Mouse (Mus musculus) MEL (cell line): ENCODE measurements around the gene Pikfyve.
"Not testable (repeated sequence)": the region's sequence is repeated elsewhere in the genome, so short reads cannot be mapped to it uniquely, and the experiment has no call there.

Experiments
- BHLHE40 ChIP-seq: IDR thresholded peaks from 2 replicates; pipeline ENCODE4 v1.6.1; 2012; ENCODE audit warnings: low read depth, mild to moderate bottlenecking, inconsistent platforms, low read length, improper control_type of control experiment, borderline replicate concordance
- CTCF ChIP-seq, 3 experiments: IDR thresholded peaks in 2 of 3; conservative IDR thresholded peaks in 1 of 3; 2 replicates each; pipeline ENCODE4 v1.5.1; 2011 to 2012; ENCODE audit warnings: low read length in 3 of 3, low read depth in 2 of 3, mild to moderate bottlenecking in 2 of 3, improper control_type of control experiment in 1 of 3, inconsistent platforms in 1 of 3, mixed read lengths in 1 of 3, moderate library complexity in 1 of 3; ENCODE audit not compliant: control insufficient read depth in 1 of 3, insufficient read depth in 1 of 3, poor library complexity in 1 of 3, severe bottlenecking in 1 of 3
- E2F4 ChIP-seq: IDR thresholded peaks from 2 replicates; pipeline ENCODE4 v1.6.1; 2011; ENCODE audit warnings: low read depth, low read length, improper control_type of control experiment, borderline replicate concordance
- ETS1 ChIP-seq: IDR thresholded peaks from 2 replicates; pipeline ENCODE4 v1.6.1; 2012; ENCODE audit warnings: low read depth, mild to moderate bottlenecking, inconsistent platforms, low read length, improper control_type of control experiment, moderate library complexity
- HCFC1 ChIP-seq: IDR thresholded peaks from 2 replicates; pipeline ENCODE4 v1.6.1; 2012; ENCODE audit warnings: low read depth, mild to moderate bottlenecking, inconsistent platforms, low read length, improper control_type of control experiment, moderate library complexity
- KAT2A ChIP-seq: conservative IDR thresholded peaks from 2 replicates; pipeline ENCODE4 v1.6.1; 2012; ENCODE audit warnings: low read depth, low read length, improper control_type of control experiment, inconsistent platforms
- MAZ ChIP-seq: IDR thresholded peaks from 2 replicates; pipeline ENCODE4 v1.6.1; 2012; ENCODE audit warnings: low read depth, mild to moderate bottlenecking, inconsistent platforms, low read length, improper control_type of control experiment
- MEF2A ChIP-seq: IDR thresholded peaks from 2 replicates; pipeline ENCODE4 v1.6.1; 2014; ENCODE audit warnings: low read depth, mild to moderate bottlenecking, inconsistent platforms, low read length, improper control_type of control experiment; ENCODE audit not compliant: poor library complexity, insufficient replicate concordance, severe bottlenecking; ENCODE audit errors: extremely low read depth
- MYC ChIP-seq: IDR thresholded peaks from 2 replicates; pipeline ENCODE4 v1.6.1; 2011; ENCODE audit warnings: low read depth, mild to moderate bottlenecking, low read length, improper control_type of control experiment, moderate library complexity
- POLR2A ChIP-seq, 2 experiments: IDR thresholded peaks; 2 replicates each; pipeline ENCODE4 v1.6.1; 2011 to 2012; ENCODE audit warnings: low read length in 2 of 2, mild to moderate bottlenecking in 2 of 2, control low read depth in 1 of 2, improper control_type of control experiment in 1 of 2, low read depth in 1 of 2, moderate library complexity in 1 of 2; ENCODE audit not compliant: control insufficient read depth in 1 of 2, insufficient read depth in 1 of 2, poor library complexity in 1 of 2
- POLR2AphosphoS2 ChIP-seq: IDR thresholded peaks from 2 replicates; pipeline ENCODE4 v1.6.1; 2011; ENCODE audit warnings: low read length, improper control_type of control experiment
- TCF12 ChIP-seq: IDR thresholded peaks from 2 replicates; pipeline ENCODE4 v1.6.1; 2014; ENCODE audit warnings: low read depth, mild to moderate bottlenecking, inconsistent platforms, low read length, improper control_type of control experiment, moderate library complexity
- USF2 ChIP-seq, 2 experiments: IDR thresholded peaks; 2 replicates each; pipeline ENCODE4 v1.6.1; 2011 to 2012; ENCODE audit warnings: improper control_type of control experiment in 2 of 2, low read length in 2 of 2, borderline replicate concordance in 1 of 2, inconsistent platforms in 1 of 2, low read depth in 1 of 2, mild to moderate bottlenecking in 1 of 2; ENCODE audit not compliant: insufficient read depth in 1 of 2

GRCm38 (mm10) chr1:65229768-65230167, 43.3 kb downstream of the Pikfyve start:
- TF ChIP-seq CTCF (IDR thresholded peaks at IDR 0.05 in 2 of 3, conservative IDR thresholded peaks at IDR 0.05 in 1 of 3; ENCODE audit: control insufficient read depth in 1 of 3, insufficient read depth in 1 of 3, low read depth in 2 of 3, low read length in 3 of 3, poor library complexity in 1 of 3, severe bottlenecking in 1 of 3); USF2 (IDR thresholded peaks at IDR 0.05; ENCODE audit: borderline replicate concordance in 1 of 2, insufficient read depth in 1 of 2, low read depth in 1 of 2, low read length in 2 of 2); MAZ; MYC; KAT2A; TCF12; ETS1; E2F4; MEF2A; POLR2AphosphoS2; HCFC1; BHLHE40; POLR2A (IDR thresholded peaks at IDR 0.05; ENCODE audit: control insufficient read depth in 1 of 2, insufficient read depth in 1 of 2, low read depth in 1 of 2, low read length in 2 of 2, poor library complexity in 1 of 2): not testable (repeated sequence)
